Mouse (Mus musculus) CD4-positive helper T cell, adult 2 months (primary cell): ENCODE measurements around the gene Il1f8.
"Not testable (repeated sequence)": the region's sequence is repeated elsewhere in the genome, so short reads cannot be mapped to it uniquely, and the experiment has no call there.

Source experiments
- DNase-seq: peaks from one replicate; pipeline ENCODE4 v3.0.0-alpha.2; 2012; ENCODE audit warnings: low read depth, missing footprints, low spot score

Il1f8 gene

DNA sequence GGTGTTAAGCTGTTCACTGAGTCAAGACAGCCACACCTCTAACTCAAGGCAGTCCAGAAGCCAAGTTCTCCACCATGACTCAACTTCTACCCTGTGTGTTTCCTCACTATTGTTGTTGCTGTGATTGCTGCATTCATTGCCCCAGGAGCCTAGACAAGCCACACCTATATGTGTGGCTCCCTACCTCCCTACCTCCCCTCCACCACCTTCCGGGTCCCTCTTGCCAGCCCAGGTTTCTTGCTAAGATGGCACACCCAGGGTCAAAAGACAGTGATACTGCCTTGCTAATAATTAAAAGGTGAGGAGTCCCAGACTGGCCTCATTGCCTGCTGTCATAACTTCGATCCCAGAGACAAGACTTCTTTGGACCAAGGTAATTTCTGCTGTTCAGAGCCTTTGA is at the start of gene Il1f8:
TSS of gene Il1f8 (plus strand) at position 301 of the 400 bp plus-strand sequence.
- DNase-seq, result no peak

DNA sequence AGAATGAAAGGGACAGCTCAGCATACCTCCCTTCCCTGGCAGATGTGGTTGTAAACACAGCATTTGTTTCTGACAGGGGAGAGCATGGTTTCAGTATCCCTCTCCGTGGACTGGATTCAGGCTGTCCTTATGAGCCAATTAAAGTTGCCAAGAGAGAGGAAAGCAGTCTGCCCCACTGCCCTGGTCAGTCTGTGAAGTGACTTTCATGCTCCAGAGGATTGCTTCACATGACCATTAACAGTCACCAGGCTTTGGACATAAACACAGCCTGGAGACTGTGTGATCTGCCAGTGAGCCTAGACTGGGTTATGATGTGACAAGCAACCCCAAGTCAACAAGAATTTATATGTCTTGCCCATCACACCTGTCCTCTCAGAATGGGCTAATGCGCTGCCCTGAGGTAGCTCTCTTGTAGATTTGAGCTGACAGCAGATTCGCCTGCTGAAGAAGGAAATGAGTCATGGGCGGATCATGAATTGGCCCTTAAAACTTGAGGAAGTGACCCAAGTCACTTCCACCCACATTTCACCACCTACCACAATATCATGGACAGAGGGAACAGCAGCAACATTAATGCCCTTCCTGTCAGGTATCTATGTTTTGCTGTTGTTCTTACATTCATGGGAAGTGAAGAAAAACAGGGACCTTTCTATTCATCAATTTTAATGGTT is 49.2 kb upstream of the Il1f8 start:
- DNase-seq, result no peak

DNA sequence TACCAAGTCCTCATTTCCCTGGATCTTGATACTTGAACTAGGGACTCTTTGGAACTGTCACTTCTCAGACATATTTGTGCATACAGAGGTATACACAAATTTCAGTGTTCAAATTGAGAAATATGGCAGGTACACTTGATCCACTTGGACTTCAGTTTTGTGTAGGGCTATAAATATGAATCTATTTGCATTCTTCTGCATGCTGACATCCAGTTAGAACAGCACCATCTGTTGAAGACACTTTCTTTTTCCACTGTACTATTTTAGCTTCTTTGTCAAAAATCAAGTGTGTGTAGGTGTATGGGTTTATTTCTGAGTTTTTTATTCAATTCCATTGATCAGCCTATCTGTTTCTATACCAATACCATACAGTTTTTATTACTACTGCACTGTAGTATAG is 43.9 kb upstream of the Il1f8 start:
- no peak for DNase-seq

DNA sequence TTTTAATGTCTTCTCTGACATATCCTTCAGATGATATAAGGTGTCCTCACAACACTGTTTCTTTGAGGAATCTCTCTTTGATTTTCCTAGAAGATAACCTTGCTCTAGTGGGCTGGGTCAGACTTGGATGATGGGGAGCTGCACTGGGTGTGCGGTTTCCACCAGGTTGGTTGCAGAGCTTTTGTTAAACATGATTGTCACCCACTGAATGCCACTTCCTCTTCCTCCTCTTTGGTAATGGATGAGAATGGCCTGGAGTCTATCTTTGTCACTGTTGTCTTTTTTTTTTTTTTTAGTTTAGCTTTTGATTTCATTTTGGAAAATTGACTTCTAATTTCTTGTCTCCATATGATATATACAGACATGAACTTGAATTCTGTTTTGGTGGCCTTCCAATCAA is 18.6 kb upstream of the Il1f8 start:
- no peak for DNase-seq

DNA sequence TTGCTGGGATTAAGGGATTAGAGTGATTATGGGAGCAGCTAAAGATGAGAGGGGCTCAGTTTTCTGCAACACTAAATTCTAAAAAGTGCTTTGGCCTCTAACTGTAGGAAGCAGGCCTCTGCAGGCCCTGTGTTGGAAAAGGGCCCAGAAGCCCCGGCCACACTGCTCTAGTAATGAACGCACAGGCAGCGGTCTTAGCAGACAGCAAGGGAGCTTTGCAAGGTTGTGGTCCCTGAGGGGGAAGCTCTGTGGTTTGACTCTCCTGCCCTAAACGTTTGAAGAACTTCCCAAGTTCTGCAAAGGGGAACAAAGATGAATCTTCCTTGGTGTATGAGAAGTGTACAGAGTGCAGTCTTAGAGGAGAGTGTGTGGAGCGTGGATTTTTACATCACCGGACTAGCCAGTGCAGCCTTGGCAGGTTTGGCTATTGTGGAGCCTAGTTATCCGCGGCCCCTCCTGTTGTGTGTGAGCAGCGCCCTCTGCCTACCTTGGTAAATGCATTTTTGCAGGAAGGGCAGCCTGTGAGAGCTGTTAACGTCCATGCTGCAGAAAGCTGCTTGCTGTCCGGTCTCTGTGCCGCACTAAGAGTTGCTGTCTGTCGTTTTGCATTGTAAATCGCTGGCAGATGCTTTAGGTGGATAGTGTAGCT is 28.8 kb downstream of the Il1f8 start:
- not testable (repeated sequence) for DNase-seq

DNA sequence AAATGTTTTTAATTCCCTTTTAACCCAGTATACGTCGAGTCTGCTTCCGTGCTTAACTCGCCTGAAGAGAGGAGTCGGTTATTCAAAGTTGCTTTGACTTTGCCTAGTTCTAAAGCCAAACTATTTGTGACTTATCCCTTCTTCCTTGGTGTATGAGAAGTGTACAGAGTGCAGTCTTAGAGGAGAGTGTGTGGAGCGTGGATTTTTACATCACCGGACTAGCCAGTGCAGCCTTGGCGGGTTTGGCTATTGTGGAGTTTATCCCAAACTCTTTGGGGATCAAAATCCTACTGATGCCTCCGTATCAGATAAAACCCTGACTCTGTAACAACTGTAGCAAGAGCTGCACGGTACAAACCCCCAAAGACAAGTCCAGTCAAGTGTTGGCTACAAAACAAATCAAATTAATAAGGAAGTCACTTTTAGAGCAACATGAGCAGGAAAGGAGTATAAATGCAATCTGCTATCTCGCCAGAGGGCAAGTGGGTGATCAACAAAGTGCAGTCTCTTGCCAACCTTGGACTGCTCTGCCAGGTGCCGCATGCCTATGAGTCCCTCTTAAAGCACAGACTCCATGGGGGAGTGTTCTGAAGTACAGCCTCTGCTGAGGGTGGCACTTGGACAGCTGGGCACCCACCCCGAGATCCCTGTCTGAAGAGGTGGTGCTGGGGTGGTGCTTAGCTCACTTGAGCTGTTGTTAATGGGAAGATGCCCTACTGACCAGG is 29.6 kb downstream of the Il1f8 start:
- DNase-seq, result not testable (repeated sequence)

DNA sequence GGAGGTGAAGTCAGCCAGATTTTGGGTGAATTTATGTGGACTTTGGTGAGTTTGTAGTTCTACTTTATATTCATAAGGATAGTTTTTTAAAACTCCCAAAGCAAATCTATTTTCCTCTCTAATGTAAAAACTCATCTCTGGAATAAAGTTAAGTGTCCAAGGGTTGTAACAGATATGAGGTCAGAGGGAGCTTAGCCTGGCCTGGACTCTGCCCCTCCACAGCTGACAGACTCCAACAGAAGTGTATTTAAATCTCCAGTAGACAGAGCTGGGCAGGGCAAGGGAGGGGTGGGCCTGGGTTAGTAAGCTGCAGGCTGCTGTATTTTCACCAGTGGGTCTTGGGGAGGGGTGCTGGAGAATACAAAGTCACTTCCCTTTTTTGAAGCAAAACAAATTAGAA is 31.1 kb downstream of the Il1f8 start:
- DNase-seq, result not testable (repeated sequence)

DNA sequence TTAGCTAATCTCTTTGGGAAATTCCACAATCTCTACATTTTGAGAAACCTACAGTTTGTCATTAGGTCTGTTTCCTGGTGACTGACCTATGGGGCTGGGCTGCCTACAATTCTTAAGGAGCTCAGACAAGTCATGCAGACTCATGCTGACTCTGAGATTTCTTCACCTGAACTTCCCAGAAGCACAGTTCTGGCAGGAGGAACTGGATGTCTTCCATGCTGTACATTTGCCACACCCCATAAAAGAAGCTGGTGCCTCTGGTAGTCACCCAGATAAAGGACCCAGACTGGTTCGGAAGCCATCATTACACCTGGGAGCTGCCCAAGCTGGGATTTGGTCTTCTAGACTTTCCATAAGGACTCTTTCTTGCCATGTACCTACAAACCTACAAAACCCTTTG is 33.2 kb downstream of the Il1f8 start, which contains the start of gene Il1f9:
TSS of gene Il1f9 (plus strand) at position 301 of the 400 bp plus-strand sequence.
- DNase-seq, result no peak

DNA sequence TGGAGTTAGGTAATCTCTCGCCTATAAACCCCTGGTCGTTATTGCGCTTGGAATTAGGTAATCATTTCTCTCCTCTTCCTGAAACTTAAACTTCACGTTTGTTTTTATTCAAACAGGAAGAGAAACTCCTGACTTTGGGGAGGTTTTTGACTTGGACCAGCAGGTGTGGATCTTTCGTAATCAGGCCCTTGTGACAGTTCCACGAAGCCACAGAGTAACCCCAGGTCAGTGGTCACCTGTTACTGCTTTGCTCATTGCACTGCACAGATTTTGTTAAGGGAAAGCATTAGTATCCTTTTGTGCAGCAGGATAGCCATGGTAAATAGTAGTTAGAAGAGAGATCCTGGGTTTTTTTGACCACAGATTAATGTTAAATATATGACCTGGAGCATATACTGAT is 34.6 kb downstream of the Il1f8 start:
- DNase-seq, result no peak

DNA sequence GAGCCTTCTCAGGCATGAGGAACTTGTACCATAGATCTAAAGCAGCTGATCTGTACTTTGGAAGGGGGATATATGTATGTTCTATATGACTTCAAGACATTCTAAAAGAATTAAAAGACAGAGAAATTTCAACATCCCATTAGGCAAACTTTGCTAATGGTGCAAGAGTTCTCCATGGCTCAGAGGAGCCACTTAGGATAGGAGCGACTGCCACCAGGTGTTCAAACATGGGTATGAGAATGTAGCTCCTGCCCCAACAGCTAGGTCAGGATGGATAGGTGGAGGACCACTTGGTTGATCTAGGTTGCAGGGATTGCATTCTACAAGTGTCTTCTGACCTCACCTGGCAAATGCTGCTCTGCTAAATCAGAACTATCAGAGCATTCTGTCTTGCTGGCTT is 35.2 kb downstream of the Il1f8 start:
- no peak for DNase-seq
